Mouse (Mus musculus) kidney, adult 2 months (tissue): ENCODE data around the gene Poc5. TPM values are rescaled to one million over a fixed set of nuclear protein-coding genes. Genes with fewer than 3 reads are reported as not detected.

Experiments
- DNase-seq: peaks from one replicate; pipeline ENCODE4 v3.0.0; 2021
- H3K27ac ChIP-seq: fragments of 200-500 bp; 2 replicates; pipeline ENCODE4 v1.5.1; 2012; ENCODE audit warnings: low read depth, low read length, control low read depth, inconsistent platforms; ENCODE audit not compliant: insufficient read depth
- H3K27me3 ChIP-seq: fragments of 200-500 bp; replicated peaks from 2 replicates; pipeline ENCODE4 v1.6.1; 2012; ENCODE audit warnings: mild to moderate bottlenecking, moderate library complexity, low read length, inconsistent platforms; ENCODE audit not compliant: control insufficient read depth, insufficient read depth
- H3K36me3 ChIP-seq: fragments of 200-500 bp; 2 replicates; pipeline ENCODE4 v1.6.1; 2012; ENCODE audit warnings: mild to moderate bottlenecking, moderate library complexity, low read length, inconsistent platforms; ENCODE audit not compliant: control insufficient read depth, insufficient read depth
- H3K4me1 ChIP-seq: fragments of 200-500 bp; 2 replicates; pipeline ENCODE4 v1.6.1; 2011; ENCODE audit warnings: low read length; ENCODE audit not compliant: control insufficient read depth, insufficient read depth
- H3K4me3 ChIP-seq: fragments of 200-500 bp; 2 replicates; pipeline ENCODE4 v1.5.1; 2011; ENCODE audit warnings: mild to moderate bottlenecking, low read depth, low read length, control low read depth; ENCODE audit not compliant: insufficient read depth
- CTCF ChIP-seq: fragments of 200-500 bp; conservative IDR thresholded peaks from 2 replicates; pipeline ENCODE4 v1.5.1; 2011; ENCODE audit warnings: low read depth, mild to moderate bottlenecking, control low read depth, low read length, moderate library complexity, mixed read lengths; ENCODE audit not compliant: insufficient read depth, insufficient read length
- POLR2A ChIP-seq: fragments of 200-500 bp; IDR thresholded peaks from one replicate; pipeline ENCODE4 v1.6.1; 2011; ENCODE audit warnings: low read depth, low read length, control low read depth
- WGBS: fragments of 180-500 bp; shearing (Covaris S2); methylation state at CpG from one replicate; pipeline ENCODE4 v1.1.7; 2018; 5-methylcytosine and 5-hydroxymethylcytosine counted together
- polyA plus RNA-seq: library from polyadenylated mRNA; depleted of rRNA; stranded (reverse); fragments of >200 nt; gene quantifications from 2 replicates; pipeline ENCODE4 v1.2.3, GENCODE M21; 2012

Poc5 gene
- polyA plus RNA-seq, 1 experiment = 7.1 TPM

DNA sequence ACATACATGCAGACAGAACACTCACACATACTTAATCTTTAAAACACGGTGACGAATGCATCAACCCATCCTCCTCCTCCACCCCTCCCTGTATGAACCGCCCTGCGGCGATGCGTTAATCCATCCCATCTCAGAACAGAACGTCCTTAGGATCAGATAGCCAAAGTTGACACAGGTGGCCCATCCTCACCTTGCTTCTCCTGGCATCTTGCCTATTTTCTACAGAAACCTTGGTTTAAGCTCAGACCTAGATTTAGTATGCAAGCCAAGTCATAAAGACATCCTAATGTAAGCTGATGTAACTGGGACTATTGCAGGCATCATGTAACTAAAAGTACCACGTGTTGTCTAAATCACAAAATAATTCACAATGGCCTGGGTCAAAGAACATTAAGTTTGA lies 28.3 kb downstream of the Poc5 start:
- Histone ChIP-seq H3K27ac (no peak overlapping the region), H3K27me3 (no peaks in the 10 kb centered on the region), H3K4me1 (no peaks in the 10 kb centered on the region), H3K4me3 (no peak overlapping the region), H3K36me3 (peaks cover 2% of the 10 kb centered on the region; the same call in 1 of the 2 replicates)
- WGBS = 76% methylated on average over 8 of the region's 8 CpGs
- DNase-seq = no peak
- no peak for TF ChIP-seq POLR2A
- TF ChIP-seq CTCF = no peak

DNA sequence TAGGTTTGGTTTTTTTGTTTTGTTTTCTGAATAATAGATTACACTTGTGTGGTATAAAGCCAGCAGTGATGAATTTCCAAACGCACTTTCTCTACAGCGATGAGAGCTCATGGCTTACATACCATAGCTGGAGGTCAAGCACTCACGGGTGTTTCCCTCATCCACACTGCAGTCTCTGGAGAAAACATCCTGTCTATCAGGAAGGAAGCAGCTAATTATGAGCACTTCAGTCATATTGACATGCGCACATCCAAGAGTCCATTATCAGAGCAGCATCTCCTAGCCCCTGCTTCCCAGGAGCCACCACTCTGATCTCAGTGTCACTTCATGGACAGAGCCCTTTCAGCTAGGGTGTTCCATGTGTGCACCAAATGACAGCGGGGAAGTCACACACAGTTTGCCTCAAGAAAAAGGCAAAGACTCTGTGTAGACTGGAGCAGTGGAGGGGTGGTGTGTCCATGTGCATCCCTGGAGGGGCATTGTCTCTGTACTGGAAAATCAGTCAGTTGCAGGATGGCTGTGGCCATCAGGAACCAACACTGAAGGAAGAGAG lies 29.2 kb downstream of the Poc5 start:
- WGBS = 72% methylated on average over 5 of the region's 5 CpGs
- Histone ChIP-seq H3K4me1 (no peaks in the 10 kb centered on the region), H3K4me3 (no peak overlapping the region), H3K27ac (no peak overlapping the region), H3K36me3 (peaks cover 2% of the 10 kb centered on the region; the same call in 1 of the 2 replicates), H3K27me3 (no peaks in the 10 kb centered on the region)
- DNase-seq = no peak
- TF ChIP-seq POLR2A (no peak), CTCF (no peak)

DNA sequence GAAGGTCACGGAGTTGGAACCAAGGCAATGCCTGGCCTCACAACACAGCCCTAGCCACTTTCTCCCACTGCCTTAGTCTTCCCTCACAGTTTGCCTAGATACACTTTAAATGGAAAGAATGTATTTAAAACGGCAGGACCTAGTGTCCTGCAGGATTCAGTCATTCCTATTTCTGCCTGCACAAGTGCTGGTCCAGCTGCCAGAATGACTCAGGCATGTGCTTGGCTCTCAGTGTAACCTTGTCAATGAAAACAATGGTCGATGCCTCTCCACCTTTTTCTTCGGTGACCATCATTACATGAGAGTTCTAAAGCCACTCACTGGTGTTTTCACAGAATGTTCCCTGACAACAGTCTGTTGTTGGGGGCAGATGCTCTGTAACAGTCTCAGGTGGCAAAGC lies 30.4 kb downstream of the Poc5 start:
- H3K27ac ChIP-seq = no peak overlapping the region
- no peaks in the 10 kb centered on the region for H3K27me3 ChIP-seq
- WGBS = 89% methylated on average over 4 of the region's 4 CpGs
- peaks cover 2% of the 10 kb centered on the region; the same call in 1 of the 2 replicates for H3K36me3 ChIP-seq
- DNase-seq = no peak
- H3K4me1 ChIP-seq = no peaks in the 10 kb centered on the region
- no peak overlapping the region for H3K4me3 ChIP-seq
- TF ChIP-seq CTCF (no peak), POLR2A (no peak)

DNA sequence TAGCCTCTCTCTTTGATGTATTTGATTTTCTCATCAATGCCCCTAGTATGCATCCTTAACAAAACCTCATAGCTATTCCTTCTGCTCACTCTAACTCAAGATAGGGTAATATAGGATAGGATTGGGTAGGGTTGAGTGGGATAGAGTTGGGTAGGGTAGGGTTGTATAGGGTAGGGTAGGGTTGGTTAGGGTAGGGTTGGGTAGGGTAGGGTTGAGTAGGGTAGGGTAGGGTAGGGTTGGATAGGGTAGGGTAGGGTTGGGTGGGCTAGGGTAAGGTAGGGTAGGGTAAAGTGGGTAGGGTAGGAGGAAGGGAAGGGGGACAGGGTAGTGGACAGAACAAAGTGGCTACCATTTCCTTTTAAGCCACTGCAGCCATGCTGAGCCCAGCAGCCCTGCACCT lies 33.1 kb downstream of the Poc5 start:
- Histone ChIP-seq H3K4me3 (no peak overlapping the region), H3K4me1 (no peaks in the 10 kb centered on the region), H3K27me3 (no peaks in the 10 kb centered on the region), H3K27ac (no peak overlapping the region), H3K36me3 (no peaks in the 10 kb centered on the region)
- no peak for DNase-seq
- TF ChIP-seq POLR2A (no peak), CTCF (no peak)

DNA sequence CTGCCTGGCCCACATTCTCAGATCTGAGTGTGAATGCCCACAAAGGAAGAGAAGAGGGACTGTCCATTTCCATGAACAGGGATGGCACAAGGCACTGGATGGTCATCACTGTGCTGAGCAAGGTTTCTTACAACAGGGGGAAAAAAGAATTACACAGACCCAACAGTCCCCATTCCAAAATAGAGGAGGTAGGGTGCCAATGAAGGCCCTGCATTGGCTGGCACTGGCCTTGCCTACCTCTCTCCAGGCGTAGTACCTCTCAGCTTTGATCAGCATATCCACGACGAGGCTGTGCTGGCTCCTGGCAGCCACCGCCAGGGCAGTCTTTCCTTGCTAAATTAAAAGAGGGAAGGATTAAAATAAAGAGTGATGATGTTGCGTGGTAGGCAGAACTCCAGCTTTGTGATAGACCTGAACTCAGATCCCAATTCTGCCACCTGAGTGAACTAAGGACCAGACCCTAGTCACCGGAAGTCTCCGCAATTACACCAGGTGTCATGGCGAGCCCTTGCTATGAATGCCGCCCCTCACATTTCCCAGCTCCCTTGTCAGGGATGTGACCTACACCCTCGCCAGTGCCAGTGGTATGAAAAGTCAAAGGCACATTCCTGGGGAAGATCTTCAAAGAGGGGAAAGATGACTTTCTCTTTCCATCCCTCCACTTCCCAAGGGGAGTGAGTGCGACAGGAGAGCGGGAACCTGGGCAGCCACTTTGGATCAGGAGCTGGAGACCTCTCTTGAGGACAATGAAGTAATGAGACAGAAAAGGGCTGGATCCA lies 36.6 kb downstream of the Poc5 start:
- TF ChIP-seq POLR2A = no peak
- TF ChIP-seq CTCF = no peak
- Histone ChIP-seq H3K4me3 (no peak overlapping the region), H3K27ac (no peak overlapping the region), H3K36me3 (no peaks in the 10 kb centered on the region), H3K27me3 (no peaks in the 10 kb centered on the region), H3K4me1 (no peaks in the 10 kb centered on the region)
- 95% methylated on average over 12 of the region's 12 CpGs for WGBS
- no peak for DNase-seq

DNA sequence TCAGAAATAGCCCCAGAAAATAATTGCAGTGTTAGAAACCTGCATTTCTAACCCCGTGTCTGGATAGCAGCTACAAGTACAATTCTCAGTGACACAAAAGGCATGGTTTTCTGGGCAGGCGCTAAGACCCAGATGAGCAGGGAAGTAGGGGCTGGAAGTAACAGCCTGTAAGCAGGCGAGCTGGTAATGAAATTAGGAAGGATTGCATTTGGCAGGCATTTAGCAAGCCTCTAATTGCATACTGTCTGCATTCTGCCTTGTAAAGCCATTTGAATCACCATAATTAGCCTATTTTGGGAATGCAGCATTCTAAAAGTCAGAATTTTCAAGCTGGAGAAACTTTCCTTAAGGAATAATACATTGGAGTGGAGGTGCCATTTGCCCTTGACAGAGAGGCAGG lies 38.0 kb downstream of the Poc5 start:
- Histone ChIP-seq H3K4me3 (no peak overlapping the region), H3K27ac (no peak overlapping the region), H3K4me1 (no peaks in the 10 kb centered on the region), H3K27me3 (no peaks in the 10 kb centered on the region), H3K36me3 (no peaks in the 10 kb centered on the region)
- WGBS = 49% methylated on average over 3 of the region's 3 CpGs
- no peak for DNase-seq
- TF ChIP-seq POLR2A = no peak
- no peak for TF ChIP-seq CTCF

DNA sequence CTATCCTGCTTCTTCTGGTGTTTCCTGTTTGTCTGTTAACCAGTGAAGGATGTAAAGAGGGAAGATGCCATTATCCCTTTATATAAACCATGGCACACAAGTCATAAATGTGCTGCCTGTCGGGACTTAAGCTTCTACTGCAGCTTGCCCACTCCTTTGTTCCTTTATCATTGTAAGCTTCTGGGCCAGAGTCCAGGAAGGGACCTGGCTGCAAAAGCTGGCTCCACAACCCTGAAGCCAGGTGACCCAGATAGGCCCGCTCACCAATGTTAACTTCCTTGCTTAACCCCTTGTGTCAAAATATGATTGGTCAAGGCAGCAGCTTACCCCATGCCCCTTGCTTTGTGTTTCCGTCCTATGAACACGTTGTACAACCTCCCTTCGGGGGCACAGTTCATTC lies 40.4 kb downstream of the Poc5 start:
- H3K4me3 ChIP-seq = no peak overlapping the region
- no peak overlapping the region for H3K27ac ChIP-seq
- 63% methylated on average over 5 of the region's 5 CpGs for WGBS
- no peak for DNase-seq
- no peak for TF ChIP-seq CTCF
- TF ChIP-seq POLR2A = no peak
- no peaks in the 10 kb centered on the region for H3K36me3 ChIP-seq
- H3K27me3 ChIP-seq = no peaks in the 10 kb centered on the region
- H3K4me1 ChIP-seq = peaks cover 7% of the 10 kb centered on the region
